Mouse (Mus musculus) forebrain, embryonic 14.5 days (tissue): ENCODE data around the gene Ndufb4. TPM values are rescaled to one million over a fixed set of nuclear protein-coding genes. Genes with fewer than 3 reads are reported as not detected.
"Not testable (repeated sequence)": the region's sequence is repeated elsewhere in the genome, so short reads cannot be mapped to it uniquely, and the experiment has no call there.

ENCODE experiments used
- ATAC-seq: fragments of 200-750 bp; cut with Nextera tagmentation; 2 replicates; pipeline ENCODE4 v1.8.0; 2017; ENCODE audit warnings: mild to moderate bottlenecking, moderate library complexity
- DNase-seq: peaks from one replicate; pipeline ENCODE4 v3.0.0-alpha.2; 2015; ENCODE audit warnings: low spot score
- H3K27ac ChIP-seq: fragments of 300-500 bp; sonication (generic); 2 replicates; pipeline ENCODE4 v1.5.1; 2014; ENCODE audit warnings: low read depth, mild to moderate bottlenecking, control low read depth, low read length, moderate library complexity
- H3K27me3 ChIP-seq: fragments of 300-500 bp; sonication (generic); replicated peaks from 2 replicates; pipeline ENCODE4 v1.6.1; 2014; ENCODE audit warnings: low read length, control low read depth, mixed read lengths; ENCODE audit not compliant: control insufficient read depth, insufficient read depth
- H3K36me3 ChIP-seq: fragments of 300-500 bp; sonication (generic); 2 replicates; pipeline ENCODE4 v1.6.1; 2014; ENCODE audit warnings: low read length, control low read depth; ENCODE audit not compliant: control insufficient read depth, insufficient read depth
- H3K4me1 ChIP-seq: fragments of 300-500 bp; sonication (generic); 2 replicates; pipeline ENCODE4 v1.6.1; 2014; ENCODE audit warnings: antibody characterized with exemption, low read length, control low read depth; ENCODE audit not compliant: control insufficient read depth, insufficient read depth
- H3K4me2 ChIP-seq: fragments of 300-500 bp; sonication (generic); 2 replicates; pipeline ENCODE4 v1.6.1; 2014; ENCODE audit warnings: mild to moderate bottlenecking, control low read depth, low read length
- H3K4me3 ChIP-seq: fragments of 300-500 bp; sonication (generic); 2 replicates; pipeline ENCODE4 v1.5.1; 2014; ENCODE audit warnings: low read depth, low read length, control low read depth
- H3K9ac ChIP-seq: fragments of 300-500 bp; sonication (generic); 2 replicates; pipeline ENCODE4 v1.6.1; 2014; ENCODE audit warnings: mild to moderate bottlenecking, low read length, control low read depth, moderate library complexity
- H3K9me3 ChIP-seq: fragments of 300-500 bp; sonication (generic); replicated peaks from 2 replicates; pipeline ENCODE4 v1.6.1; 2016; ENCODE audit warnings: low read length, control low read depth, mixed read lengths; ENCODE audit not compliant: control insufficient read depth
- WGBS: fragments of 180-500 bp; shearing (Covaris S2); extraction: QIAGEN DNeasy Blood & Tissue Kit; methylation state at CpG from one replicate; pipeline ENCODE4 v1.1.7; 2014; 5-methylcytosine and 5-hydroxymethylcytosine counted together
- polyA plus RNA-seq: library from polyadenylated mRNA; unstranded; fragments of >200 nt; fragmentation: Nextera tagmentation; extraction: Ambion mirVana; gene quantifications from 2 replicates; pipeline ENCODE4 v1.2.1, GENCODE M21; 2014

Gene Ndufb4
- polyA plus RNA-seq, 1 experiment from 2014 or later: 71.1 TPM

DNA sequence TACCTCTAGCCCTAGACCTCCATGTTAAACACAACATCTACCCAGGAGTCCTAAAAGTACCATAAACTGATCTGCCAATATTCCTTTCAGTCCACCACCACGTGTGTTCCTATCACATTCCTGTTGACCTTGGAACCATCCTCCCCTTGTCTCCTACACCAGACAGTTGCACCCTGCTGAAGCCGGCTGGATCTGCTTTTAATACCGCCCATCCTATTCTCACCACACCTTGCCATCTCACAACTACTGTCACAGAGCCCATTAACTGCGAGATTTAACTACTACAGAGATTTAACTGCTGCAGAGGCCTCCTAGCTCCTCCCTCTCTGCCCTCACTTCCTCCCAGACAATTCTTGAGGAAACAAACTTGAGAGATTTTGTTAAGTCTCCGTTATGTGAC is 2.8 kb downstream of the Ndufb4 start:
- no peaks in the 10 kb centered on the region for H3K27me3 ChIP-seq
- no peak overlapping the region for H3K9ac ChIP-seq
- H3K27ac ChIP-seq: no peak overlapping the region
- no peak for ATAC-seq
- no peak overlapping the region for H3K4me3 ChIP-seq
- peaks cover 8% of the 10 kb centered on the region for H3K4me1 ChIP-seq
- no peak for DNase-seq
- WGBS: 91% methylated on average over 5 of the region's 5 CpGs
- no peaks in the 10 kb centered on the region for H3K9me3 ChIP-seq
- no peak overlapping the region for H3K4me2 ChIP-seq
- peaks cover 17% of the 10 kb centered on the region for H3K36me3 ChIP-seq

DNA sequence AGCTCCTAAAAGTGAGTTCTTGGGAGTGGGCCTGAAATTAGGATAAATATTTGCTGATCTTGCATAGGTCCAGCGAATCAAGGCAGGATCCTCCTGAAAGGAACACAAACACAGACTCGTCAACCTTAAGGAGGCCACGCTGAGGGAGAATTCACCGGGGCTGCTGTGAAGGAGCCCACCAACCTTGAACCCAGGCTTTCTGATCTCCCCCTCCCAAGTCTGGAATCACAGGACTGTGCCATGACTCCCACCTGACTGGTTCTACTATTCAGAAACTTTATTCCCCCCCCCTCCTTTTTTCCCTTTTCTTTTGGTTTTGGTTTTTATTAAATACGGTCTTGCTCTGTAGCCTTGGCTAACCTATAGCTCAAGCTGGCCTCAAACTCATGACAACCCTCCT is 5.2 kb downstream of the Ndufb4 start:
- DNase-seq: no peak
- ATAC-seq: no peak

GRCm38 (mm10) chr16:37647936-37648335 is 6.3 kb downstream of the Ndufb4 start:
- ATAC-seq: no peak
- whole genome bisulfite sequencing: 95% methylated on average over 8 of the region's 8 CpGs
- no peak overlapping the region for H3K9ac ChIP-seq

More for the DNA sequence above, 5.2 kb downstream of the Ndufb4 start:
- 89% methylated on average over 5 of the region's 5 CpGs for WGBS
- Histone ChIP-seq H3K9ac (no peak overlapping the region), H3K4me2 (no peak overlapping the region), H3K27me3 (no peaks in the 10 kb centered on the region), H3K4me1 (peaks cover 6% of the 10 kb centered on the region), H3K27ac (no peak overlapping the region), H3K4me3 (no peak overlapping the region), H3K36me3 (peaks cover 31% of the 10 kb centered on the region), H3K9me3 (no peaks in the 10 kb centered on the region)

GRCm38 (mm10) chr16:37647067-37647466 is 7.2 kb downstream of the Ndufb4 start:
- Histone ChIP-seq H3K4me3 (no peak overlapping the region), H3K36me3 (peaks cover 31% of the 10 kb centered on the region), H3K4me2 (no peak overlapping the region), H3K4me1 (no peaks in the 10 kb centered on the region), H3K9me3 (no peaks in the 10 kb centered on the region), H3K27ac (no peak overlapping the region), H3K9ac (no peak overlapping the region), H3K27me3 (no peaks in the 10 kb centered on the region)
- ATAC-seq (no peak), DNase-seq (no peak)
- WGBS: 90% methylated on average over 16 of the region's 16 CpGs

More at GRCm38 (mm10) chr16:37647936-37648335, 6.3 kb downstream of the Ndufb4 start:
- no peak overlapping the region for H3K4me3 ChIP-seq
- H3K4me1 ChIP-seq: peaks cover 3% of the 10 kb centered on the region
- H3K36me3 ChIP-seq: peaks cover 31% of the 10 kb centered on the region
- H3K4me2 ChIP-seq: no peak overlapping the region
- H3K27ac ChIP-seq: no peak overlapping the region
- no peak for DNase-seq
- no peaks in the 10 kb centered on the region for H3K9me3 ChIP-seq
- no peaks in the 10 kb centered on the region for H3K27me3 ChIP-seq

DNA sequence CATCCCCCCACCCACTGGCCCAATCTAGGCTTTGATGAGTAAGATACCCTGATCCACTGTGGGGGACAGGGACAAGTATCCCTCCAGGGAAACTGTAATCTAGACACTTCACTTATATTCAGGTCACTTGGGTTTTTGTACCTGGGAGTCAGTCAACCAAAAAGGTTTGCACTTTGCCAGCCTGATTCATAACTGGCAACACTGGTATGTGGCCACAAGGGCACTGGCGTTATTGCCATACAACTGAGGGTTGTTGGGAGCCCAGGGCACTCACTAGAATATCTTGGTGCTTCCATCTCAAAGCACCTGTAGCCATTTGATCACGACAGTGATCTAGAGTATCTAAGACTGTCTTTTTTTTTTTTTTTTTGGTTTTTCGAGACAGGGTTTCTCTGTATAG is 8.5 kb downstream of the Ndufb4 start:
- Histone ChIP-seq H3K27ac (no peak overlapping the region), H3K27me3 (no peaks in the 10 kb centered on the region), H3K4me1 (no peaks in the 10 kb centered on the region), H3K4me3 (no peak overlapping the region), H3K4me2 (no peak overlapping the region), H3K36me3 (peaks cover 31% of the 10 kb centered on the region), H3K9me3 (no peaks in the 10 kb centered on the region), H3K9ac (no peak overlapping the region)
- ATAC-seq: no peak
- no peak for DNase-seq
- 94% methylated on average over 3 of the region's 3 CpGs for WGBS

DNA sequence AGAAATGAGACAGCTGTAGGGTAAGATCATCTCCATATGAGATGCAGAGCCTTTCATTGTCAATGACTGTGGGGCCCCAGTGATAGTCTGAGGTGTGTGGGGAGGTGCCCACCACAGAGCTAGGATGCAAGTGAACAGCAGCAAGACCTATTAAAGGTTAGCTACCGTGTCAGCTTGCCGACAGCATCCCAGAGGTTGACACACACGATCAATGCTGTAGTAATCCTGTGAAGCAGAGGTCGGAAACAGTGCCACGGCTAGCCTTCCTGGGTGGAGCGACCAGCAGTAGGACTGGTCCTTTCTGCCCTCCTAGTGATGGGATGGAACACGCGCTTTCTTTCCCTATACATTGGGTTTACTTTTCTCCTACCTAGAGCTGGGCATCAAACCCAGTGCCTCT is 9.0 kb downstream of the Ndufb4 start:
- WGBS: 90% methylated on average over 8 of the region's 8 CpGs
- Histone ChIP-seq H3K27me3 (no peaks in the 10 kb centered on the region), H3K36me3 (peaks cover 31% of the 10 kb centered on the region), H3K9ac (no peak overlapping the region), H3K4me1 (no peaks in the 10 kb centered on the region), H3K4me3 (no peak overlapping the region), H3K4me2 (no peak overlapping the region), H3K9me3 (no peaks in the 10 kb centered on the region), H3K27ac (no peak overlapping the region)
- DNase-seq (no peak), ATAC-seq (no peak)

DNA sequence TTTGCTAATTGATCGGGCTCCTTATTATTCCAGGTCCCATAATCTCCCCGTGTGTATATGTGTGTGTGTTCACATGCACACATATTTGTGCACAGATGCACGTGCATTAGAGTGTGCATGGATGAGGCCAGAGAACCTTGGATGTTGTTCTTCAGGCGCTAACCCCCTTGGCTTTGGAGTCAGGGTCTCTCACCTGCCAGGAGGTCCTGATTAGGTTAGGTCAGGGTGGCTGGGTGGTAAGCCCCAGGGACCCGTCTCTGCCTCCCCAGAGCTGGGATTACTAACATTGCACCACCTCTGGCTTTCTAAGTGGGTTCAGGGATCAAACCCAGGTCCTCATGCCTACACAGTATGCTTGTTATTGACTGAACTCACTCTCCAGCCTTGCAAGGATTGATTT is 9.8 kb downstream of the Ndufb4 start:
- Histone ChIP-seq H3K36me3 (peaks cover 31% of the 10 kb centered on the region), H3K27me3 (no peaks in the 10 kb centered on the region), H3K4me1 (no peaks in the 10 kb centered on the region), H3K4me3 (no peak overlapping the region), H3K4me2 (no peak overlapping the region), H3K9ac (no peak overlapping the region), H3K27ac (no peak overlapping the region), H3K9me3 (no peaks in the 10 kb centered on the region)
- ATAC-seq: no peak
- no peak for DNase-seq
- WGBS: 95% methylated on average over 5 of the region's 5 CpGs

GRCm38 (mm10) chr16:37640522-37640921 is 13.7 kb downstream of the Ndufb4 start:
- not testable (repeated sequence) for H3K4me3 ChIP-seq, H3K27ac ChIP-seq, H3K9me3 ChIP-seq, H3K9ac ChIP-seq, H3K4me2 ChIP-seq, ATAC-seq, H3K36me3 ChIP-seq, DNase-seq, H3K27me3 ChIP-seq, H3K4me1 ChIP-seq

DNA sequence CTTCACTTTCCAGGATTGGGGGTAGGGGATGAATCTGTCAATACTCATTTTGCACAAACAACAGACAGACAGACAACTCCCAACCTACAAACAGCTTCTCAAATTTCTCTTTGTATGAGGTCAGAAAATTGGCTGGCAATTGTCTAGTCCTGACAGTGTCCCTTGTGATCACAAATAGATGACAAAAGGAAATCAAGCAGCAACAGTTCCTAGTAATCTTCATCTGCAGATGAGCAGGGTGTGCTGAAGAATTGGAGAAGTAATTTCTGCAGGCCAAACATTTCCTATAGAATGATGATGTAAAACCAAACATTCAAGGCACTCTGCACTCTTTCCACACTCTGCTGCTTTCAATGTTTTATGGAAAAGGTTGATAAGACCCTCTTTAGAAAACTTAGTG is 16.5 kb downstream of the Ndufb4 start:
- H3K4me1 ChIP-seq: no peaks in the 10 kb centered on the region
- H3K4me3 ChIP-seq: no peak overlapping the region
- H3K4me2 ChIP-seq: no peak overlapping the region
- H3K27me3 ChIP-seq: no peaks in the 10 kb centered on the region
- H3K9ac ChIP-seq: no peak overlapping the region
- no peak overlapping the region for H3K27ac ChIP-seq
- no peaks in the 10 kb centered on the region for H3K36me3 ChIP-seq
- H3K9me3 ChIP-seq: no peaks in the 10 kb centered on the region
- DNase-seq (no peak), ATAC-seq (no peak)
